14 mouse cellular contexts compared by ENCODE assay signal in the genomic region with DNA sequence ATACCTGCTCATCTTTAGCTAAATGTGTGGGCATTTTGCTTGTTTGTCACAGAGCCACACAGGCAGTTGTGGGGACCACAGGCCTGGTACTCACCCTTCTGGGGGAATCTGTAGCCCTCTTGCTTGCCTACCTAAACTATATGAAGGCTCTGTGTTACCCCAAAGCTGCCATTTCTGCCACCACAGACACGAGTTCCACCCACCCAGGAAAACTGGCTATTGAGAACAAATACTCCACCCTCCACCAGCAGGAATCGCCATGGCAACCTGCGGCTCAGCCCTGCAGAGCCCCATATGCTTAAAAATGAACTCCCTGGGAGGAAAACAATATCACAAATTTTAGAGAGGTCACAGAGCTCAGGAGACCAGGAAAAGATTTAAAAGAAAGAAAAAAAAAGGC.
A peak's percentile ranks its signal among the peaks of the same experiment; 100 is the strongest.
DNase-seq lines count a peak whose midpoint lies in the region; ATAC-seq lines count a peak whose summit lies in the region.
"Had no signal": no experiment of that assay in that cellular context is flagged by ENCODE, and none has a peak within 500 bp of the region (broad histone marks: within the 10 kb centered on the region; RNA-seq: fewer than 3 reads in every experiment).

No protein-coding gene starts in this region.

- H3K9me3 ChIP-seq in midbrain, embryonic 10.5 days (replicated peaks): no peaks in the 10 kb centered on the region; the same call in 1 of the 2 replicates
- H3K9me3 ChIP-seq in heart, embryonic 11.5 days (replicated peaks; ENCODE audit: control insufficient read depth, low read length): no peaks in the 10 kb centered on the region
- H3K9me3 ChIP-seq: limb, embryonic 13.5 days had no signal

- no peak overlapping the region for H3K27ac ChIP-seq in midbrain, embryonic 10.5 days (replicated peaks)
- H3K27ac ChIP-seq in heart, embryonic 11.5 days (ENCODE audit: low read depth, low read length): no peak overlapping the region
- H3K27ac ChIP-seq: limb, embryonic 13.5 days had no signal

- no peak for ATAC-seq in activated CD4-positive, CD25-positive, alpha-beta regulatory T cell, adult 4 months
- no peak for ATAC-seq in heart, embryonic 11.5 days (replicated peaks; ENCODE audit: insufficient number of reproducible peaks, low FRiP score, low TSS enrichment)

- H3K27me3 ChIP-seq in midbrain, embryonic 10.5 days (ENCODE audit: low read depth, poor library complexity, severe bottlenecking): no peaks in the 10 kb centered on the region
- no peaks in the 10 kb centered on the region for H3K27me3 ChIP-seq in heart, embryonic 11.5 days (ENCODE audit: control insufficient read depth, insufficient read depth, low read length)
- H3K27me3 ChIP-seq: limb, embryonic 13.5 days had no signal

- no peak overlapping the region for H3K9ac ChIP-seq in heart, embryonic 11.5 days (ENCODE audit: low read depth, low read length)
- H3K9ac ChIP-seq: limb, embryonic 13.5 days had no signal

- peak; percentile 62 for DNase-seq in layer of hippocampus, adult 11-12 months (ENCODE audit: low spot score)
- DNase-seq in layer of hippocampus, adult 9-10 months (ENCODE audit: low spot score): no peak
- DNase-seq in layer of hippocampus, adult 18-20 months (ENCODE audit: low spot score in 2 of 2): peak; percentile 64 to 78
- peak; percentile 23 for DNase-seq in midbrain, embryonic 10.5 days (ENCODE audit: low spot score)
- peak; percentile 58 to 62 for DNase-seq in right cerebral cortex, postnatal 10 days (ENCODE audit: low spot score in 2 of 2)
- no peak for DNase-seq in adrenal gland, adult 8-10 months
- DNase-seq: adrenal gland, adult 2 months; gastrocnemius, postnatal 36 days; kidney, adult 11 months; kidney, postnatal 36 days; lung, adult 18-20 months had no signal

- peaks cover 17% of the 10 kb centered on the region for H3K4me1 ChIP-seq in midbrain, embryonic 10.5 days
- 0 out of 2 replicates have a peak, but pooled peaks cover 6% of the 10 kb centered on the region for H3K4me1 ChIP-seq in heart, embryonic 11.5 days (ENCODE audit: control insufficient read depth, insufficient read depth, low read length)
- H3K4me1 ChIP-seq: limb, embryonic 13.5 days had no signal

- no peaks in the 10 kb centered on the region for H3K36me3 ChIP-seq in midbrain, embryonic 10.5 days
- no peaks in the 10 kb centered on the region; the same call in 1 of the 2 replicates for H3K36me3 ChIP-seq in heart, embryonic 11.5 days (ENCODE audit: control insufficient read depth, insufficient read depth, low read length)
- H3K36me3 ChIP-seq: limb, embryonic 13.5 days had no signal

- H3K4me3 ChIP-seq in midbrain, embryonic 10.5 days: no peak overlapping the region
- no peak overlapping the region for H3K4me3 ChIP-seq in heart, embryonic 11.5 days (ENCODE audit: low read depth, low read length)
- H3K4me3 ChIP-seq: limb, embryonic 13.5 days had no signal

- WGBS in midbrain, embryonic 10.5 days: 45% methylated on average over 3 of the region's 3 CpGs
- WGBS in heart, embryonic 11.5 days (ENCODE audit: insufficient replicate concordance): 64% methylated on average over 3 of the region's 3 CpGs

- no peak overlapping the region for H3K4me2 ChIP-seq in heart, embryonic 11.5 days
- H3K4me2 ChIP-seq: limb, embryonic 13.5 days had no signal

Comparison
In these comparisons a context has a peak if more than half of its experiments do, and no peak if none do; other contexts are left out.
1. DNase-seq: peak in layer of hippocampus, adult 11-12 months (single experiment), layer of hippocampus, adult 18-20 months (2 of 2), midbrain, embryonic 10.5 days (single experiment) and right cerebral cortex, postnatal 10 days (2 of 2); none in layer of hippocampus, adult 9-10 months (single experiment) and adrenal gland, adult 8-10 months (single experiment).